Mouse (Mus musculus): ENCODE data around the gene Tgfb2. TPM values are rescaled to one million over a fixed set of nuclear protein-coding genes. Genes with fewer than 3 reads are reported as not detected.

Gene Tgfb2
- 1.0 TPM for polyA plus RNA-seq (2015; fragmentation: Illumina TruSeq; extraction: RNeasy Lipid Tissue Mini Kit (QIAGEN cat#74804); ENCODE audit: insufficient read depth, low replicate concordance)

GRCm38 (mm10) chr1:186705915-186706248, at the start of gene Tgfb2:
Gene Tgfb2 (minus strand): TSS chr1:186705989.

GRCm38 (mm10) chr1:186748724-186749653, 43.2 kb upstream of the Tgfb2 start, which contains the start of gene Rrp15:
Gene Rrp15 (minus strand): TSS chr1:186749358.

Other genes with a start within 250 kb of the Tgfb2 start
- gene Rrp15, start 43.4 kb upstream of the Tgfb2 start, polyA plus RNA-seq (2015; fragmentation: Illumina TruSeq; extraction: RNeasy Lipid Tissue Mini Kit (QIAGEN cat#74804); ENCODE audit: insufficient read depth, low replicate concordance), result 31.5 TPM